Mouse (Mus musculus) layer of hippocampus, adult 2 months (tissue): Measurements from ENCODE around the gene Mertk. TPM values are rescaled to one million over a fixed set of nuclear protein-coding genes. Genes with fewer than 3 reads are reported as not detected.

ENCODE experiments used
- DNase-seq, 2 experiments: peaks; one replicate each; pipeline ENCODE4 v3.0.0; 2022; ENCODE audit warnings: low spot score in 2 of 2
- H3K27ac ChIP-seq: fragments of 200-600 bp; 2 replicates; pipeline ENCODE4 v1.8.1; 2022
- H3K4me3 ChIP-seq: fragments of 200-600 bp; 2 replicates; pipeline ENCODE4 v1.8.1; 2022; ENCODE audit warnings: mild to moderate bottlenecking
- CTCF ChIP-seq: fragments of 200-600 bp; conservative IDR thresholded peaks from 2 replicates; pipeline ENCODE4 v1.8.1; 2022; ENCODE audit warnings: antibody characterized with exemption, mild to moderate bottlenecking, moderate library complexity
- total RNA-seq, 2 experiments: library from RNA; stranded (reverse); gene quantifications; 2 replicates each; pipeline ENCODE4 v1.2.3; 2021

Mertk gene
- total RNA-seq, 2 experiments from 2014 or later: 36.0 to 38.5 TPM

GRCm38 (mm10) chr2:128755149-128755691, 56.5 kb downstream of the Mertk start:
- DNase-seq: no peak

GRCm38 (mm10) chr2:128758724-128759340, 60.1 kb downstream of the Mertk start:
- TF ChIP-seq CTCF: no peak
- H3K27ac ChIP-seq: peak overlapping the region; percentile 11

More at GRCm38 (mm10) chr2:128755149-128755691, 56.5 kb downstream of the Mertk start:
- no peak overlapping the region for H3K4me3 ChIP-seq
- peak overlapping the region; percentile 23; the same call in 1 of the 2 replicates for H3K27ac ChIP-seq
- no peak for TF ChIP-seq CTCF

GRCm38 (mm10) chr2:128762008-128762407, 63.3 kb downstream of the Mertk start:
- no peak overlapping the region for H3K4me3 ChIP-seq
- no peak for DNase-seq
- no peak overlapping the region for H3K27ac ChIP-seq
- no peak for TF ChIP-seq CTCF

More at GRCm38 (mm10) chr2:128758724-128759340, 60.1 kb downstream of the Mertk start:
- peak in 1 of 2 experiments; percentile 29 for DNase-seq
- H3K4me3 ChIP-seq: no peak overlapping the region; the same call in 1 of the 2 replicates

GRCm38 (mm10) chr2:128765787-128766186, 67.0 kb downstream of the Mertk start:
- no peak for DNase-seq
- TF ChIP-seq CTCF: no peak
- H3K4me3 ChIP-seq: no peak overlapping the region
- H3K27ac ChIP-seq: no peak overlapping the region

- TF ChIP-seq CTCF: no peak
- DNase-seq: no peak
- no peak overlapping the region for H3K4me3 ChIP-seq
- H3K27ac ChIP-seq: no peak overlapping the region
Measured at GRCm38 (mm10) chr2:128768545-128769247, 69.9 kb downstream of the Mertk start.

- DNase-seq: no peak
- Histone ChIP-seq H3K27ac (no peak overlapping the region), H3K4me3 (no peak overlapping the region)
- no peak for TF ChIP-seq CTCF
Measured at GRCm38 (mm10) chr2:128770557-128770956, 71.8 kb downstream of the Mertk start.

- H3K27ac ChIP-seq: peak overlapping the region; percentile 61; the same call in 1 of the 2 replicates
- DNase-seq: no peak
- no peak for TF ChIP-seq CTCF
- no peak overlapping the region for H3K4me3 ChIP-seq
Measured at GRCm38 (mm10) chr2:128771048-128771447, 72.3 kb downstream of the Mertk start.

- Histone ChIP-seq H3K4me3 (no peak overlapping the region), H3K27ac (peak overlapping the region; percentile 61)
- no peak for TF ChIP-seq CTCF
- no peak for DNase-seq
Measured at GRCm38 (mm10) chr2:128771750-128772338, 73.1 kb downstream of the Mertk start.

GRCm38 (mm10) chr2:128782231-128782630, 83.5 kb downstream of the Mertk start:
- H3K27ac ChIP-seq: no peak overlapping the region
- H3K4me3 ChIP-seq: no peak overlapping the region
- TF ChIP-seq CTCF: no peak
- no peak for DNase-seq

GRCm38 (mm10) chr2:128783660-128784345, 85.0 kb downstream of the Mertk start:
- DNase-seq: no peak
- TF ChIP-seq CTCF: no peak
- Histone ChIP-seq H3K27ac (no peak overlapping the region), H3K4me3 (no peak overlapping the region)

GRCm38 (mm10) chr2:128784814-128785213, 86.1 kb downstream of the Mertk start:
- Histone ChIP-seq H3K27ac (no peak overlapping the region), H3K4me3 (no peak overlapping the region)
- TF ChIP-seq CTCF: no peak
- no peak for DNase-seq

GRCm38 (mm10) chr2:128786341-128786740, 87.6 kb downstream of the Mertk start:
- no peak for TF ChIP-seq CTCF
- no peak overlapping the region for H3K27ac ChIP-seq

GRCm38 (mm10) chr2:128786795-128787194, 88.0 kb downstream of the Mertk start:
- Histone ChIP-seq H3K27ac (no peak overlapping the region), H3K4me3 (no peak overlapping the region)
- TF ChIP-seq CTCF: no peak
- no peak for DNase-seq

More at GRCm38 (mm10) chr2:128786341-128786740, 87.6 kb downstream of the Mertk start:
- DNase-seq: no peak
- H3K4me3 ChIP-seq: no peak overlapping the region
